32 mouse cellular contexts compared by ENCODE assay signal in the genomic region with DNA sequence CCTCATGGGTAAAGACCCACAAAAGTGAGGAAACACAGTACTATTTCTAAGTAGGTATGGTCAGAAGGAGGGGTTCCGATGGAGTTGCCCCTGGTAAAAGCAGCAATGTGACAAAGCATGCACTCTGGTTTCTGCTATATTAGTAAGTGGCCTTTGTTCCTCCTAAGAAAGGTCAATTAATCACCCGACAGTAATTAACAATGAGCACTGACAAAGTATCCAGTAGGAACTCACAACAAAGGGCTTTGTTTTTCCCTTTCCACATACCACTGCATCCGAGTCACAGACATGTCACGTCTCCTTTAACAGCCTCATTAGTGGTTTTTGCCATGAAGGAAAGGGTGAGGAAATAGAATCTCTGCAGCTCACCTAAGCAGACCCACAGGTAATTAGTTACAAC.
"Had no signal": no experiment of that assay in that cellular context is flagged by ENCODE, and none has a peak within 500 bp of the region (broad histone marks: within the 10 kb centered on the region; RNA-seq: fewer than 3 reads in every experiment).

No protein-coding gene starts in this region.

- H3K4me1 ChIP-seq: limb, embryonic 12.5 days; limb, embryonic 15.5 days; liver, embryonic 12.5 days; liver, embryonic 13.5 days; liver, embryonic 15.5 days; megakaryocyte, embryonic 14.5 days; midbrain, embryonic 10.5 days; midbrain, embryonic 12.5 days; midbrain, embryonic 13.5 days; midbrain, embryonic 15.5 days had no signal

- H3K4me3 ChIP-seq: left cerebral cortex, adult 2 months; limb, embryonic 10.5 days; limb, embryonic 12.5 days; limb, embryonic 13.5 days; limb, embryonic 15.5 days; liver, embryonic 12.5 days; liver, embryonic 13.5 days; liver, embryonic 15.5 days; lung, embryonic 15.5 days; megakaryocyte, embryonic 14.5 days; midbrain, embryonic 10.5 days; midbrain, embryonic 12.5 days; midbrain, embryonic 13.5 days; midbrain, embryonic 15.5 days; myocyte had no signal

- H3K4me2 ChIP-seq: limb, embryonic 12.5 days; limb, embryonic 13.5 days; limb, embryonic 15.5 days; liver, embryonic 11.5 days; liver, embryonic 12.5 days; liver, embryonic 13.5 days; liver, embryonic 15.5 days; lung, embryonic 14.5 days; lung, embryonic 15.5 days; midbrain, embryonic 11.5 days; midbrain, embryonic 12.5 days; midbrain, embryonic 13.5 days; midbrain, embryonic 15.5 days had no signal

- H3K27ac ChIP-seq: left cerebral cortex, adult 2 months; limb, embryonic 10.5 days; limb, embryonic 12.5 days; limb, embryonic 13.5 days; limb, embryonic 15.5 days; liver, embryonic 12.5 days; liver, embryonic 13.5 days; liver, embryonic 14.5 days; liver, embryonic 15.5 days; lung, embryonic 15.5 days; macrophage; midbrain, embryonic 10.5 days; midbrain, embryonic 12.5 days; midbrain, embryonic 13.5 days; midbrain, embryonic 15.5 days had no signal

- H3K9ac ChIP-seq: limb, embryonic 12.5 days; limb, embryonic 13.5 days; limb, embryonic 15.5 days; liver, embryonic 12.5 days; liver, embryonic 13.5 days; liver, embryonic 14.5 days; liver, embryonic 15.5 days; liver, postnatal 0 days; lung, embryonic 14.5 days; lung, embryonic 15.5 days; midbrain, embryonic 12.5 days; midbrain, embryonic 13.5 days; midbrain, embryonic 15.5 days had no signal

- H3K9me3 ChIP-seq: limb, embryonic 10.5 days; limb, embryonic 13.5 days; limb, embryonic 15.5 days; liver, embryonic 12.5 days; liver, embryonic 15.5 days; lung, embryonic 15.5 days; megakaryocyte, embryonic 14.5 days; midbrain, embryonic 10.5 days; midbrain, embryonic 12.5 days; midbrain, embryonic 13.5 days; midbrain, embryonic 15.5 days had no signal

- DNase-seq: left cerebral cortex, postnatal 4 days; liver; liver, embryonic 13.5 days; liver, postnatal 0 days; lung, adult 18-20 months; lung, adult 2 months; lung, embryonic 14.5 days; lung, postnatal 10 days; lung, postnatal 14 days; lung, postnatal 36 days; lung, postnatal 4 days; midbrain, embryonic 14.5 days had no signal

- H3K27me3 ChIP-seq: limb, embryonic 12.5 days; limb, embryonic 13.5 days; limb, embryonic 15.5 days; liver, embryonic 12.5 days; liver, embryonic 13.5 days; liver, embryonic 15.5 days; lung, embryonic 15.5 days; midbrain, embryonic 12.5 days; midbrain, embryonic 13.5 days; midbrain, embryonic 15.5 days had no signal

- ATAC-seq: liver, embryonic 12.5 days; liver, postnatal 0 days; lung, postnatal 0 days; midbrain, embryonic 13.5 days; midbrain, embryonic 15.5 days; midbrain, embryonic 16.5 days had no signal

- H3K36me3 ChIP-seq: limb, embryonic 10.5 days; limb, embryonic 12.5 days; limb, embryonic 13.5 days; limb, embryonic 15.5 days; liver, embryonic 12.5 days; liver, embryonic 13.5 days; liver, embryonic 15.5 days; lung, embryonic 15.5 days; midbrain, embryonic 10.5 days; midbrain, embryonic 12.5 days; midbrain, embryonic 13.5 days; midbrain, embryonic 15.5 days had no signal
